Mouse (Mus musculus): ENCODE results near the gene Siah1a.

DNA sequence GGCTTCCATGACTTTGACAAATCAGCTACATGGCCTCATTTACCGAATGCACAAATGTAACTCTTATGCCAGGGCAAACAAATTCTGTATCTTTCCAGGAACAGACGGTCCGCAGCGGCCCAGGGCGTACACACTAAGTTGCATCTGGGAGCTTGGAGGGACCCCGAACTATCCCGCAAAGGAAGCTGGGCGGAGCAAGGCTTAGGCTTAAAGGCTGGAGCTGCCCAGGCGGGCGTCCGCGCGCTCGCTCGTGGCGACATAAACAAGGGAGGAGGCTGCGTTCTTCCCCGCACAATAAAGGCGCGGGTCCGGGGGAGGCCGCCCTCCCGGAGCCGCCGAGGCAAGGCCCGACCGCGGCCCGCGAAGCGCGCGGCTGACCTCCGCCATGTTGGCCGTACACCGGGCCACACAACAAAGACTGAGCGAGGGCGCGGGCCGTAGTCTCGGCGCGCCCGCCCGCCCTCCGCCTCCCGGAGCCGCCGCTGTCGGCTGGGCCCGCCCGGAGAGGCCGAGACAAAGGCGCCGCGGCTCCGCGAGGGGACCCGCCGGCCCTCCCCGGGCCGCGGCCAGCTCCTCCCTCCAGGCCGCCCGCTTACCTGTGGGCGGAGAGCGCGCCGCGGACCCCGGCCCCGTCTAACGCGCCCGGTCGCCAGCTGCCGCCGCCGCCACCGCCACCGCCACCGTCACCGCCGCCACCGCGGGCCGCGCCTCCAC, at the start of gene Siah1a, which contains the start of gene Gm10638:
- no peak for TF ChIP-seq CTCF (IDR thresholded peaks at IDR 0.05; ENCODE audit: low read depth, low read length)
- no peak for TF ChIP-seq POLR2A (IDR thresholded peaks at IDR 0.05; ENCODE audit: extremely low read depth, insufficient read depth, low read length)

Measured in liver, adult 2 months (tissue).